Mouse (Mus musculus) thymus, postnatal 0 days (tissue): Measurements from ENCODE around the gene Dok4. TPM values are rescaled to one million over a fixed set of nuclear protein-coding genes. Genes with fewer than 3 reads are reported as not detected.
A peak's percentile ranks its signal among the peaks of the same experiment; 100 is the strongest.
"Not testable (repeated sequence)": the region's sequence is repeated elsewhere in the genome, so short reads cannot be mapped to it uniquely, and the experiment has no call there.

Source experiments
- DNase-seq: peaks from one replicate; pipeline ENCODE4 v3.0.0-alpha.2; 2015; ENCODE audit warnings: low spot score
- polyA plus RNA-seq: library from polyadenylated mRNA; unstranded; fragments of >200 nt; fragmentation: Nextera tagmentation; extraction: Ambion mirVana; gene quantifications from 2 replicates; pipeline ENCODE4 v1.2.1, GENCODE M21; 2015

Gene Dok4
- polyA plus RNA-seq, 1 experiment from 2014 or later: 3.8 TPM

GRCm38 (mm10) chr8:94841183-94841582, 34.9 kb downstream of the Dok4 start:
- no peak for DNase-seq

GRCm38 (mm10) chr8:94838600-94838999, 37.5 kb downstream of the Dok4 start:
- peak; percentile 57 for DNase-seq

- DNase-seq: peak; percentile 97
Measured at GRCm38 (mm10) chr8:94837662-94838574, 38.2 kb downstream of the Dok4 start, which contains the start of the genes Coq9 and Ciapin1. Gene Coq9, plus strand, starts transcription at chr8:94838321. Gene Ciapin1, minus strand, starts transcription at chr8:94838358.

GRCm38 (mm10) chr8:94836456-94837240, 39.5 kb downstream of the Dok4 start:
- no peak for DNase-seq

GRCm38 (mm10) chr8:94835751-94836150, 40.4 kb downstream of the Dok4 start:
- DNase-seq: not testable (repeated sequence)

GRCm38 (mm10) chr8:94833901-94834405, 42.2 kb downstream of the Dok4 start:
- DNase-seq: not testable (repeated sequence)

GRCm38 (mm10) chr8:94828284-94828683, 47.8 kb downstream of the Dok4 start:
- DNase-seq: no peak

GRCm38 (mm10) chr8:94826210-94826609, 49.9 kb downstream of the Dok4 start:
- DNase-seq: no peak

- no peak for DNase-seq
Measured at GRCm38 (mm10) chr8:94825170-94825569, 51.0 kb downstream of the Dok4 start.

GRCm38 (mm10) chr8:94822637-94823560, 53.2 kb downstream of the Dok4 start:
- DNase-seq: peak; percentile 54

- no peak for DNase-seq
Measured at GRCm38 (mm10) chr8:94821381-94821780, 54.7 kb downstream of the Dok4 start.

GRCm38 (mm10) chr8:94820553-94820952, 55.6 kb downstream of the Dok4 start:
- DNase-seq: no peak

- DNase-seq: no peak
Measured at GRCm38 (mm10) chr8:94819671-94820179, 56.4 kb downstream of the Dok4 start.

GRCm38 (mm10) chr8:94817933-94818332, 58.2 kb downstream of the Dok4 start:
- DNase-seq: peak; percentile 13

GRCm38 (mm10) chr8:94814556-94814955, 61.6 kb downstream of the Dok4 start:
- no peak for DNase-seq

Other genes with a start within 250 kb of the Dok4 start
- 75.9 and 92.2 TPM in 2 replicates for gene Arl2bp, start 209.7 kb downstream of the Dok4 start, polyA plus RNA-seq
- 0.44 and 0.90 TPM in 2 replicates for gene Pllp, start 180.1 kb downstream of the Dok4 start, polyA plus RNA-seq
- gene Ccl22, start 130.7 kb downstream of the Dok4 start, polyA plus RNA-seq: 24.8 and 28.7 TPM in 2 replicates
- 5.6 and 9.6 TPM in 2 replicates for gene Cx3cl1, start 104.3 kb downstream of the Dok4 start, polyA plus RNA-seq
- gene Ccl17, start 65.9 kb downstream of the Dok4 start, polyA plus RNA-seq: 23.8 and 28.6 TPM in 2 replicates
- 45.5 and 48.3 TPM in 2 replicates for gene Coq9, start 38.0 kb downstream of the Dok4 start, polyA plus RNA-seq
- 103 and 112 TPM in 2 replicates for gene Ciapin1, start 38.0 kb downstream of the Dok4 start, polyA plus RNA-seq
- 139 and 145 TPM in 2 replicates for gene Polr2c, start 18.9 kb downstream of the Dok4 start, polyA plus RNA-seq
- 7.8 and 9.4 TPM in 2 replicates for gene Ccdc102a, start 41.8 kb upstream of the Dok4 start, polyA plus RNA-seq
- 5.4 and 5.5 TPM in 2 replicates for gene Adgrg5, start 47.4 kb upstream of the Dok4 start, polyA plus RNA-seq
- 37.8 and 43.2 TPM in 2 replicates for gene Adgrg1, start 98.4 kb upstream of the Dok4 start, polyA plus RNA-seq
- 8.5 and 9.7 TPM in 2 replicates for gene Adgrg3, start 141.4 kb upstream of the Dok4 start, polyA plus RNA-seq
- 1.3 TPM in 2 replicates for gene Drc7, start 178.8 kb upstream of the Dok4 start, polyA plus RNA-seq
- 20.1 and 20.3 TPM in 2 replicates for gene Katnb1, start 204.9 kb upstream of the Dok4 start, polyA plus RNA-seq